Mouse (Mus musculus): ENCODE measurements around the gene Chl1. TPM values are rescaled to one million over a fixed set of nuclear protein-coding genes. Genes with fewer than 3 reads are reported as not detected.

The Chl1 gene
- polyA plus RNA-seq, 1 experiment from 2014 or later: 8.9 TPM

- Histone ChIP-seq H3K9ac (ENCODE audit: low read length) (no peak overlapping the region), H3K4me1 (ENCODE audit: control insufficient read depth, insufficient read depth, low read length) (no peaks in the 10 kb centered on the region), H3K9me3 (replicated peaks; ENCODE audit: control insufficient read depth, low read length) (no peaks in the 10 kb centered on the region), H3K36me3 (ENCODE audit: control insufficient read depth, insufficient read depth, low read length) (no peaks in the 10 kb centered on the region), H3K27me3 (ENCODE audit: control insufficient read depth, insufficient read depth, low read length) (no peaks in the 10 kb centered on the region), H3K4me2 (ENCODE audit: low read depth, low read length) (no peak overlapping the region), H3K27ac (ENCODE audit: low read length) (no peak overlapping the region), H3K4me3 (replicated peaks; ENCODE audit: low read length) (no peak overlapping the region)
- no peak for ATAC-seq (ENCODE audit: insufficient read depth, low FRiP score)
- WGBS: 68% methylated on average over 1 of the region's 1 CpGs
Measured at GRCm38 (mm10) chr6:103699895-103700294, 189.5 kb downstream of the Chl1 start.

GRCm38 (mm10) chr6:103700336-103700735 lies 189.9 kb downstream of the Chl1 start:
- Histone ChIP-seq H3K27ac (ENCODE audit: low read length) (no peak overlapping the region), H3K36me3 (ENCODE audit: control insufficient read depth, insufficient read depth, low read length) (no peaks in the 10 kb centered on the region), H3K4me2 (ENCODE audit: low read depth, low read length) (no peak overlapping the region), H3K27me3 (ENCODE audit: control insufficient read depth, insufficient read depth, low read length) (no peaks in the 10 kb centered on the region), H3K9me3 (replicated peaks; ENCODE audit: control insufficient read depth, low read length) (no peaks in the 10 kb centered on the region), H3K4me1 (ENCODE audit: control insufficient read depth, insufficient read depth, low read length) (no peaks in the 10 kb centered on the region), H3K4me3 (replicated peaks; ENCODE audit: low read length) (no peak overlapping the region), H3K9ac (ENCODE audit: low read length) (no peak overlapping the region)
- no peak for ATAC-seq (ENCODE audit: insufficient read depth, low FRiP score)
- 45% methylated on average over 7 of the region's 7 CpGs for WGBS

- Histone ChIP-seq H3K36me3 (ENCODE audit: control insufficient read depth, insufficient read depth, low read length) (no peaks in the 10 kb centered on the region), H3K4me1 (ENCODE audit: control insufficient read depth, insufficient read depth, low read length) (no peaks in the 10 kb centered on the region), H3K9me3 (replicated peaks; ENCODE audit: control insufficient read depth, low read length) (no peaks in the 10 kb centered on the region), H3K4me2 (ENCODE audit: low read depth, low read length) (no peak overlapping the region), H3K27ac (ENCODE audit: low read length) (no peak overlapping the region), H3K4me3 (replicated peaks; ENCODE audit: low read length) (no peak overlapping the region), H3K9ac (ENCODE audit: low read length) (no peak overlapping the region), H3K27me3 (ENCODE audit: control insufficient read depth, insufficient read depth, low read length) (no peaks in the 10 kb centered on the region)
- no peak for ATAC-seq (ENCODE audit: insufficient read depth, low FRiP score)
- WGBS: 72% methylated on average over 3 of the region's 3 CpGs
Measured at GRCm38 (mm10) chr6:103706366-103706765, 196.0 kb downstream of the Chl1 start.

- no peak overlapping the region for H3K27ac ChIP-seq (ENCODE audit: low read length)
- H3K4me2 ChIP-seq (ENCODE audit: low read depth, low read length): no peak overlapping the region
- no peak overlapping the region for H3K4me3 ChIP-seq (replicated peaks; ENCODE audit: low read length)
- no peak for ATAC-seq (ENCODE audit: insufficient read depth, low FRiP score)
- H3K36me3 ChIP-seq (ENCODE audit: control insufficient read depth, insufficient read depth, low read length): no peaks in the 10 kb centered on the region
- H3K27me3 ChIP-seq (ENCODE audit: control insufficient read depth, insufficient read depth, low read length): no peaks in the 10 kb centered on the region
- H3K9me3 ChIP-seq (replicated peaks; ENCODE audit: control insufficient read depth, low read length): no peaks in the 10 kb centered on the region
- H3K4me1 ChIP-seq (ENCODE audit: control insufficient read depth, insufficient read depth, low read length): no peaks in the 10 kb centered on the region
- H3K9ac ChIP-seq (ENCODE audit: low read length): no peak overlapping the region
Measured at GRCm38 (mm10) chr6:103739291-103739690, 228.9 kb downstream of the Chl1 start.

GRCm38 (mm10) chr6:103742784-103743183 lies 232.4 kb downstream of the Chl1 start:
- Histone ChIP-seq H3K4me1 (ENCODE audit: control insufficient read depth, insufficient read depth, low read length) (no peaks in the 10 kb centered on the region), H3K27me3 (ENCODE audit: control insufficient read depth, insufficient read depth, low read length) (no peaks in the 10 kb centered on the region), H3K9ac (ENCODE audit: low read length) (no peak overlapping the region), H3K9me3 (replicated peaks; ENCODE audit: control insufficient read depth, low read length) (no peaks in the 10 kb centered on the region), H3K4me2 (ENCODE audit: low read depth, low read length) (no peak overlapping the region), H3K4me3 (replicated peaks; ENCODE audit: low read length) (no peak overlapping the region), H3K36me3 (ENCODE audit: control insufficient read depth, insufficient read depth, low read length) (no peaks in the 10 kb centered on the region), H3K27ac (ENCODE audit: low read length) (no peak overlapping the region)
- WGBS: 59% methylated on average over 3 of the region's 3 CpGs
- no peak for ATAC-seq (ENCODE audit: insufficient read depth, low FRiP score)

GRCm38 (mm10) chr6:103746103-103746502 lies 235.7 kb downstream of the Chl1 start:
- Histone ChIP-seq H3K4me3 (replicated peaks; ENCODE audit: low read length) (no peak overlapping the region), H3K4me2 (ENCODE audit: low read depth, low read length) (no peak overlapping the region), H3K27ac (ENCODE audit: low read length) (no peak overlapping the region), H3K9me3 (replicated peaks; ENCODE audit: control insufficient read depth, low read length) (no peaks in the 10 kb centered on the region), H3K27me3 (ENCODE audit: control insufficient read depth, insufficient read depth, low read length) (no peaks in the 10 kb centered on the region), H3K9ac (ENCODE audit: low read length) (no peak overlapping the region), H3K36me3 (ENCODE audit: control insufficient read depth, insufficient read depth, low read length) (no peaks in the 10 kb centered on the region), H3K4me1 (ENCODE audit: control insufficient read depth, insufficient read depth, low read length) (no peaks in the 10 kb centered on the region)
- WGBS: 23% methylated on average over 4 of the region's 4 CpGs
- ATAC-seq (ENCODE audit: insufficient read depth, low FRiP score): no peak

GRCm38 (mm10) chr6:103749122-103749773 lies 238.9 kb downstream of the Chl1 start:
- ATAC-seq (ENCODE audit: insufficient read depth, low FRiP score): no peak
- 46% methylated on average over 16 of the region's 16 CpGs for WGBS
- H3K36me3 ChIP-seq (ENCODE audit: control insufficient read depth, insufficient read depth, low read length): no peaks in the 10 kb centered on the region
- H3K9ac ChIP-seq (ENCODE audit: low read length): no peak overlapping the region
- H3K4me2 ChIP-seq (ENCODE audit: low read depth, low read length): no peak overlapping the region
- no peaks in the 10 kb centered on the region for H3K9me3 ChIP-seq (replicated peaks; ENCODE audit: control insufficient read depth, low read length)
- H3K27me3 ChIP-seq (ENCODE audit: control insufficient read depth, insufficient read depth, low read length): no peaks in the 10 kb centered on the region
- no peak overlapping the region for H3K27ac ChIP-seq (ENCODE audit: low read length)
- H3K4me3 ChIP-seq (replicated peaks; ENCODE audit: low read length): no peak overlapping the region
- no peaks in the 10 kb centered on the region for H3K4me1 ChIP-seq (ENCODE audit: control insufficient read depth, insufficient read depth, low read length)

- no peak overlapping the region for H3K27ac ChIP-seq (ENCODE audit: low read length)
- 64% methylated on average over 4 of the region's 4 CpGs for WGBS
- no peak for ATAC-seq (ENCODE audit: insufficient read depth, low FRiP score)
- no peak overlapping the region for H3K9ac ChIP-seq (ENCODE audit: low read length)
- H3K4me1 ChIP-seq (ENCODE audit: control insufficient read depth, insufficient read depth, low read length): no peaks in the 10 kb centered on the region
- H3K36me3 ChIP-seq (ENCODE audit: control insufficient read depth, insufficient read depth, low read length): no peaks in the 10 kb centered on the region
- H3K27me3 ChIP-seq (ENCODE audit: control insufficient read depth, insufficient read depth, low read length): no peaks in the 10 kb centered on the region
- no peak overlapping the region for H3K4me3 ChIP-seq (replicated peaks; ENCODE audit: low read length)
- no peak overlapping the region for H3K4me2 ChIP-seq (ENCODE audit: low read depth, low read length)
- H3K9me3 ChIP-seq (replicated peaks; ENCODE audit: control insufficient read depth, low read length): no peaks in the 10 kb centered on the region
Measured at GRCm38 (mm10) chr6:103753891-103754290, 243.5 kb downstream of the Chl1 start.

- ATAC-seq (ENCODE audit: insufficient read depth, low FRiP score): no peak
- 82% methylated on average over 3 of the region's 3 CpGs for WGBS
- H3K27me3 ChIP-seq (ENCODE audit: control insufficient read depth, insufficient read depth, low read length): no peaks in the 10 kb centered on the region
- no peaks in the 10 kb centered on the region for H3K4me1 ChIP-seq (ENCODE audit: control insufficient read depth, insufficient read depth, low read length)
- H3K36me3 ChIP-seq (ENCODE audit: control insufficient read depth, insufficient read depth, low read length): no peaks in the 10 kb centered on the region
- no peak overlapping the region for H3K27ac ChIP-seq (ENCODE audit: low read length)
- 0 out of 2 replicates have a peak, but pooled peaks cover 3% of the 10 kb centered on the region for H3K9me3 ChIP-seq (replicated peaks; ENCODE audit: control insufficient read depth, low read length)
- no peak overlapping the region for H3K4me3 ChIP-seq (replicated peaks; ENCODE audit: low read length)
- H3K4me2 ChIP-seq (ENCODE audit: low read depth, low read length): no peak overlapping the region
- H3K9ac ChIP-seq (ENCODE audit: low read length): no peak overlapping the region
Measured at GRCm38 (mm10) chr6:103766830-103767229, 256.4 kb downstream of the Chl1 start.

Measured in stomach, embryonic 16.5 days (tissue).